Mouse (Mus musculus): Measurements from ENCODE around the gene Iqce. TPM values are rescaled to one million over a fixed set of nuclear protein-coding genes. Genes with fewer than 3 reads are reported as not detected.

Gene Iqce
- total and polyA plus RNA-seq, 3 experiments: 6.4 to 21.2 TPM; not detected in 1

DNA sequence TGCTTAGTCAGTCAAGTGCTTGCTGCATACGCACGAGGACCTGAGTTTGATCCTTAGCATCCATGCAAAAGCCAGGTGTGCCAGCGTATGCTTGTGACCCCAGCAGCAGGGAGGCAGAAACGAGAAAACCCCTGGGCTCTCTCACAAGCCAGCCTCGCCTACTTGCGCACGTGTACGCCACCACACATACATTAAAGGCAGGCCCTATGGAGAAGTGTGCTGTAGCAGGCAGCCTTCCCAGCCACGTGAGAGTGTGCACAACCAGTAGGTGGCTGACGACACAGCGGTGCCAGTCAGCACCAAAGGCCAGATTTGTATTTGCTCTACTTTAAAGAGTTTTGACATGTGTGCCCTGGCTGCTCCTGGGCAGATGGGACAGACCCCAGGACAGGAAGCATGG is 26.5 kb downstream of the Iqce start:
- no peaks in the 10 kb centered on the region; a peak in 1 of 4 replicates for H3K36me3 ChIP-seq (ENCODE audit: control insufficient read depth in 1 of 2, insufficient read depth in 2 of 2, low read length in 2 of 2)
- no peaks in the 10 kb centered on the region for H3K9me3 ChIP-seq (replicated peaks; ENCODE audit: insufficient read depth, low read length)
- TF ChIP-seq CHD2 (IDR thresholded peaks at IDR 0.05; ENCODE audit: low read length) (no peak), TAL1 (IDR thresholded peaks at IDR 0.05; ENCODE audit: low read length) (no peak)
- H3K4me3 ChIP-seq (ENCODE audit: control insufficient read depth in 1 of 2, insufficient read depth in 1 of 2, low read depth in 2 of 2, low read length in 2 of 2): no peak overlapping the region
- H3K4me1 ChIP-seq (ENCODE audit: control insufficient read depth in 1 of 2, insufficient read depth in 2 of 2, low read length in 2 of 2): no peaks in the 10 kb centered on the region
- no peak for DNase-seq (ENCODE audit: low read depth, low spot score)
- H3K27ac ChIP-seq (ENCODE audit: control insufficient read depth, low read depth, low read length): no peak overlapping the region
- no peak overlapping the region for H3K9ac ChIP-seq (ENCODE audit: control insufficient read depth, low read depth, low read length, poor library complexity, severe bottlenecking)
- no peaks in the 10 kb centered on the region for H3K27me3 ChIP-seq (ENCODE audit: control insufficient read depth in 1 of 2, insufficient read depth in 2 of 2, low read length in 2 of 2)
- H3K79me2 ChIP-seq (ENCODE audit: control insufficient read depth, insufficient read depth, low read length, poor library complexity): no peaks in the 10 kb centered on the region

DNA sequence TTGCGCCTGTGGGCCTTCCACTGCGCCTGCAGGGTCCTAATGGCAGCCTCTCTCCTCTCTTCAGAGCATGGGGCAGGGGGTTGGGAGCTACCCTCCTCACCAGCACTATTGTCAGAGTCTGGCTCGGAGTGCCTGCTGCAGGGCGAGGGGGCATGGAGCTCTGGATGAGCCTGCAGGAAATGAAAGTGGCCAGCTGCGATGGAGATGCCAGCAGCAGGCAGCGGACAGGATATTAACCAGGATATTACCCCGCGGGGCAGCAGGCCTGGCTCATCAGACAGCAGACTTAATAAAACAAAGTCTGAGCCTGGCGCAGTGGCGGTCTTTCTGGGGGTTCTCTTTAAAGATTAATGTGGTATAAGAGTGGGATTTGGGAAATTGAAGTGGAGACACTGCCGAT is 27.1 kb downstream of the Iqce start:
- Histone ChIP-seq H3K27ac (ENCODE audit: control insufficient read depth, low read depth, low read length) (no peak overlapping the region), H3K4me1 (ENCODE audit: control insufficient read depth in 1 of 2, insufficient read depth in 2 of 2, low read length in 2 of 2) (no peaks in the 10 kb centered on the region), H3K79me2 (ENCODE audit: control insufficient read depth, insufficient read depth, low read length, poor library complexity) (no peaks in the 10 kb centered on the region), H3K9ac (ENCODE audit: control insufficient read depth, low read depth, low read length, poor library complexity, severe bottlenecking) (no peak overlapping the region), H3K4me3 (ENCODE audit: control insufficient read depth in 1 of 2, insufficient read depth in 1 of 2, low read depth in 2 of 2, low read length in 2 of 2) (no peak overlapping the region), H3K27me3 (ENCODE audit: control insufficient read depth in 1 of 2, insufficient read depth in 2 of 2, low read length in 2 of 2) (no peaks in the 10 kb centered on the region), H3K36me3 (ENCODE audit: control insufficient read depth in 1 of 2, insufficient read depth in 2 of 2, low read length in 2 of 2) (no peaks in the 10 kb centered on the region; a peak in 1 of 4 replicates), H3K9me3 (replicated peaks; ENCODE audit: insufficient read depth, low read length) (no peaks in the 10 kb centered on the region)
- no peak for DNase-seq (ENCODE audit: low read depth, low spot score)
- TF ChIP-seq RCOR1 (IDR thresholded peaks at IDR 0.05; ENCODE audit: low read depth, low read length) (no peak), MAX (IDR thresholded peaks at IDR 0.05; ENCODE audit: low read length) (no peak), USF1 (IDR thresholded peaks at IDR 0.05; ENCODE audit: low read depth, low read length) (no peak), MYB (IDR thresholded peaks at IDR 0.05; ENCODE audit: low read depth, low read length) (no peak), MYC (IDR thresholded peaks at IDR 0.05; ENCODE audit: low read depth, low read length) (no peak), CTCF (IDR thresholded peaks at IDR 0.05 in 2 of 3, conservative IDR thresholded peaks at IDR 0.05 in 1 of 3; ENCODE audit: control insufficient read depth in 1 of 3, insufficient read depth in 1 of 3, low read depth in 2 of 3, low read length in 3 of 3, poor library complexity in 1 of 3, severe bottlenecking in 1 of 3) (no peak), SIN3A (IDR thresholded peaks at IDR 0.05; ENCODE audit: low read length) (no peak), GATA1 (IDR thresholded peaks at IDR 0.05; ENCODE audit: low read depth, low read length) (no peak), POLR2A (IDR thresholded peaks at IDR 0.05; ENCODE audit: control insufficient read depth in 1 of 2, insufficient read depth in 1 of 2, low read depth in 1 of 2, low read length in 2 of 2, poor library complexity in 1 of 2) (no peak), MEF2A (IDR thresholded peaks at IDR 0.05; ENCODE audit: extremely low read depth, insufficient replicate concordance, low read depth, low read length, poor library complexity, severe bottlenecking) (no peak), NRF1 (IDR thresholded peaks at IDR 0.05; ENCODE audit: insufficient read depth, low read depth, low read length, poor library complexity, severe bottlenecking) (no peak), ZC3H11A (IDR thresholded peaks at IDR 0.05; ENCODE audit: low read depth, low read length) (no peak), MAZ (IDR thresholded peaks at IDR 0.05; ENCODE audit: low read depth, low read length) (no peak)

GRCm38 (mm10) chr5:140674036-140674435 is 28.1 kb downstream of the Iqce start:
- Histone ChIP-seq H3K79me2 (ENCODE audit: control insufficient read depth, insufficient read depth, low read length, poor library complexity) (no peaks in the 10 kb centered on the region), H3K27ac (ENCODE audit: control insufficient read depth, low read depth, low read length) (no peak overlapping the region), H3K9ac (ENCODE audit: control insufficient read depth, low read depth, low read length, poor library complexity, severe bottlenecking) (no peak overlapping the region), H3K4me3 (ENCODE audit: control insufficient read depth in 1 of 2, insufficient read depth in 1 of 2, low read depth in 2 of 2, low read length in 2 of 2) (no peak overlapping the region), H3K4me1 (ENCODE audit: control insufficient read depth in 1 of 2, insufficient read depth in 2 of 2, low read length in 2 of 2) (no peaks in the 10 kb centered on the region), H3K27me3 (ENCODE audit: control insufficient read depth in 1 of 2, insufficient read depth in 2 of 2, low read length in 2 of 2) (no peaks in the 10 kb centered on the region), H3K9me3 (replicated peaks; ENCODE audit: insufficient read depth, low read length) (no peaks in the 10 kb centered on the region), H3K36me3 (ENCODE audit: control insufficient read depth in 1 of 2, insufficient read depth in 2 of 2, low read length in 2 of 2) (no peaks in the 10 kb centered on the region; a peak in 1 of 4 replicates)
- no peak for DNase-seq (ENCODE audit: low read depth, low spot score)
- no peak for TF ChIP-seq E2F4 (IDR thresholded peaks at IDR 0.05; ENCODE audit: borderline replicate concordance, low read depth, low read length)
- no peak for TF ChIP-seq BHLHE40 (IDR thresholded peaks at IDR 0.05; ENCODE audit: borderline replicate concordance, low read depth, low read length)
- TF ChIP-seq ZKSCAN1 (IDR thresholded peaks at IDR 0.05; ENCODE audit: low read depth, low read length): no peak
- TF ChIP-seq EP300 (IDR thresholded peaks at IDR 0.05; ENCODE audit: low read depth in 1 of 2, low read length in 2 of 2): no peak
- no peak for TF ChIP-seq MYB (IDR thresholded peaks at IDR 0.05; ENCODE audit: low read depth, low read length)
- TF ChIP-seq MXI1 (IDR thresholded peaks at IDR 0.05; ENCODE audit: low read depth, low read length): no peak
- no peak for TF ChIP-seq MYC (IDR thresholded peaks at IDR 0.05; ENCODE audit: low read depth, low read length)
- no peak for TF ChIP-seq ZMIZ1 (IDR thresholded peaks at IDR 0.05; ENCODE audit: low read depth, low read length)
- no peak for TF ChIP-seq MAFK (IDR thresholded peaks at IDR 0.05; ENCODE audit: borderline replicate concordance, low read depth, low read length)
- TF ChIP-seq CHD2 (IDR thresholded peaks at IDR 0.05; ENCODE audit: low read length): no peak
- TF ChIP-seq RAD21 (IDR thresholded peaks at IDR 0.05; ENCODE audit: low read depth, low read length): no peak
- no peak for TF ChIP-seq KAT2A (conservative IDR thresholded peaks at IDR 0.05; ENCODE audit: low read depth, low read length)
- TF ChIP-seq ZNF384 (IDR thresholded peaks at IDR 0.05; ENCODE audit: low read depth, low read length): no peak
- TF ChIP-seq ETS1 (IDR thresholded peaks at IDR 0.05; ENCODE audit: low read depth, low read length): no peak
- no peak for TF ChIP-seq POLR2AphosphoS2 (IDR thresholded peaks at IDR 0.05; ENCODE audit: low read length)
- TF ChIP-seq TBP (IDR thresholded peaks at IDR 0.05; ENCODE audit: low read depth, low read length): no peak
- TF ChIP-seq RCOR1 (IDR thresholded peaks at IDR 0.05; ENCODE audit: low read depth, low read length): no peak

Data from MEL (cell line).